Mouse (Mus musculus): ENCODE data around the gene Alox12b. TPM values are rescaled to one million over a fixed set of nuclear protein-coding genes. Genes with fewer than 3 reads are reported as not detected.

The Alox12b gene
- total RNA-seq, 2 experiments from 2014 or later: not detected

- DNase-seq: peak; percentile 89 to 90
Observed at GRCm38 (mm10) chr11:69123056-69123692, 33.6 kb upstream of the Alox12b start.

GRCm38 (mm10) chr11:69123693-69124497 lies 32.9 kb upstream of the Alox12b start:
- peak; percentile 89 to 91 for DNase-seq

GRCm38 (mm10) chr11:69124498-69124847 lies 32.3 kb upstream of the Alox12b start:
- peak; percentile 55 to 69 for DNase-seq

- DNase-seq: peak; percentile 81 to 84
Observed at GRCm38 (mm10) chr11:69125041-69125851, 31.5 kb upstream of the Alox12b start.

- DNase-seq: no peak
Observed at GRCm38 (mm10) chr11:69125852-69125918, 31.1 kb upstream of the Alox12b start, which contains the start of gene Aloxe3. TSS of gene Aloxe3 (plus strand) at chr11:69125896.

- no peak for DNase-seq
Observed at GRCm38 (mm10) chr11:69125919-69126705, 30.7 kb upstream of the Alox12b start.

GRCm38 (mm10) chr11:69126706-69127095 lies 30.1 kb upstream of the Alox12b start:
- no peak for DNase-seq

- DNase-seq: no peak
Observed at GRCm38 (mm10) chr11:69128426-69129122, 28.2 kb upstream of the Alox12b start.

- no peak for DNase-seq
Observed at GRCm38 (mm10) chr11:69133566-69133922, 23.2 kb upstream of the Alox12b start.

GRCm38 (mm10) chr11:69133923-69134621 lies 22.7 kb upstream of the Alox12b start:
- peak; percentile 69 to 72 for DNase-seq

- DNase-seq: no peak
Observed at GRCm38 (mm10) chr11:69134622-69134968, 22.2 kb upstream of the Alox12b start.

- DNase-seq: no peak
Observed at GRCm38 (mm10) chr11:69135361-69135760, 21.4 kb upstream of the Alox12b start.

GRCm38 (mm10) chr11:69147546-69147945 lies 9.2 kb upstream of the Alox12b start:
- DNase-seq: peak; percentile 22 to 65

GRCm38 (mm10) chr11:69148451-69148960 lies 8.3 kb upstream of the Alox12b start:
- DNase-seq: peak; percentile 28 to 41

GRCm38 (mm10) chr11:69149728-69150127 lies 7.1 kb upstream of the Alox12b start:
- DNase-seq: no peak

- DNase-seq: peak; percentile 73 to 84
Observed at GRCm38 (mm10) chr11:69150444-69150843, 6.3 kb upstream of the Alox12b start.

- DNase-seq: no peak
Observed at GRCm38 (mm10) chr11:69151004-69151403, 5.8 kb upstream of the Alox12b start.

GRCm38 (mm10) chr11:69153831-69154230 lies 3.0 kb upstream of the Alox12b start:
- no peak for DNase-seq

GRCm38 (mm10) chr11:69155351-69155750 lies 1.4 kb upstream of the Alox12b start:
- DNase-seq: no peak

- DNase-seq: no peak
Observed at GRCm38 (mm10) chr11:69169313-69169712, 12.5 kb downstream of the Alox12b start.

GRCm38 (mm10) chr11:69171626-69172025 lies 14.8 kb downstream of the Alox12b start:
- DNase-seq: peak; percentile 59 to 72

Data from adrenal gland, postnatal 36 days (tissue).